Mouse (Mus musculus) G1E (cell line): ENCODE measurements around the gene Efhd2.

ENCODE experiments used
- CTCF ChIP-seq: IDR thresholded peaks from 2 replicates; pipeline ENCODE4 v1.5.1; 2012; ENCODE audit warnings: low read depth, low read length, inconsistent platforms, mixed read lengths
- GATA1 ChIP-seq: IDR thresholded peaks from 2 replicates; pipeline ENCODE4 v1.6.1; 2012; ENCODE audit warnings: borderline replicate concordance, low read length, inconsistent platforms, mixed read lengths
- GATA2 ChIP-seq: IDR thresholded peaks from 2 replicates; pipeline ENCODE4 v1.6.1; 2012; ENCODE audit warnings: low read depth, low read length, inconsistent platforms, borderline replicate concordance
- POLR2AphosphoS5 ChIP-seq: IDR thresholded peaks from 2 replicates; pipeline ENCODE4 v1.6.1; 2012; ENCODE audit warnings: low read depth, low read length, inconsistent platforms; ENCODE audit not compliant: insufficient replicate concordance
- TAL1 ChIP-seq: conservative IDR thresholded peaks from 2 replicates; pipeline ENCODE4 v1.6.1; 2012; ENCODE audit warnings: low read depth, low read length, inconsistent platforms, mixed read lengths

DNA sequence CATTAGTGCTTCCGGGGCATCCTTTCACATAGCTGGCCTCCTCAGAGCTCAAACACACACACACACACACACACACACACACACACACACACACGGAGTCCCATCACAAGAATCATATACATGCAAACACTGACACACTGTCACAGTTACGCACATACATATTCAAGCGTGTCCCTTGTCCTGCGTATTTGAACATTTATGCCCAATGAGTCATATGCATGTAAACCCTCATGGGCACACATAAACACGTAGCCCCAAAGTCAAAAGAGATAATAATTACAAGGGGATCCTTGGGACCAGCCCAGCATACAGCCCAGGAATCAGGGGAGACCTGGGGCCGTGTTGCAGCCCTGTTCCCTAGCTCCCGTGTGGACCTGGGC is 27.7 kb upstream of the Efhd2 start:
- no peak for TF ChIP-seq POLR2AphosphoS5
- no peak for TF ChIP-seq CTCF
- TF ChIP-seq GATA1: no peak
- TF ChIP-seq TAL1: no peak
- no peak for TF ChIP-seq GATA2
